Mouse (Mus musculus): ENCODE data around the gene Rnf183.

Gene Rnf183

DNA sequence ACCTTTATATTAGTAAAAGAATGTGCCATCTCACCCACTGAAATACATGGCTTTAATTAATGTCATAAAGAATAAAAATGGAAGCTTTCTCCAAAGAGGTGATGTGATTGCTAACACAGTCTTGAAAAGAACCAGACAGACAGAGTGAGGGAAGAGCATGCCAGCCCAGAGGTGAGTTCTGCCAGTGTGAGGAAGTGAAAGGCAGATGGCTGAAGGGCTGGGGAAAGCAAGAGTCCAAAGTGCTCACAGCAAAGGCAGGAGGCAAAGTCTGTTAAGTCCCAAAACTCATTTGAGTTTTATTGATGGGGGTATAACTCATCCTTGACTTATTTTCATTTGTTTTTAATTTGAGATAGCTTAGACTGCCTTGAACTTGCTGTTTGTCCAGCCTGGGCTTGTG lies 4.4 kb downstream of the Rnf183 start:
- DNase-seq (ENCODE audit: low read depth, low spot score): no peak

GRCm38 (mm10) chr4:62429616-62430015 lies 5.4 kb downstream of the Rnf183 start:
- DNase-seq (ENCODE audit: low read depth, low spot score): no peak

DNA sequence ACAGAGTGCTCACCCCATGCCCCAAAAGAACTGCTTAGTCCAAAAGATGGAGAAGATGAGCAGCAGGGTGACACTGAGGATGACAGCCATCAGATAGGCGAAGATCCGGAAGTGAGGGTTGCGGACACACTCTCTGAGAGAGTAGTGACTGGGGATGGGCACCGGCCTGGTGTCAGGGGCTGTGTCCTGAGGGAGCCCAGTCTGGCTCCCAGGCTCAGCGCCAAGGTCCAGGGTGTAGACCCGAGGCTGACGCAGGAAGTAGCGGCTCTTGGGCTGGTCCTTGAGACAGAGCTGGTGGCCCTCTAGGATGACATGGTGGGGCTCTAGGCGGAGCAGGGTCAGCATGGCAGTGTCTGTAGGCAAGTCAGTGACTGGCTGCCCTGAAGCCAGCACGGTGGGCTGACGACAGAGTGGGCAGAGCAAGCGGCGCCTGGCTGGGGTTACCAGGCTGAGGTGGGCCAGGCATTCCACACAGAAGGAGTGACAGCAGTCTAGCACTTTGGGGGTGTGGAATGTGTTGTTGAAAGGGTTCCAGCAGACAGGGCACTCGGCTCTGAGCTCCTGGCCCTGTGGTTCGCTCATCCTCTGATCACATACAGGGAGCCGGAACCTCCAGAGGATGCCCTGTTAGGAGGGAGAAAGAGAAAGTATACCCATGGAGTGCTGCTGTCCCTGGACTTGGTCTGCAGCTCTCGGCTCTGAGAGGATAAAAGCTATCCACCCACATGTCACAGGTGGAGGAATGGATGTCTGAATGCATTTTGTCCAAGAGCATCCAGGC lies 6.9 kb downstream of the Rnf183 start:
- DNase-seq (ENCODE audit: low read depth, low spot score): no peak

DNA sequence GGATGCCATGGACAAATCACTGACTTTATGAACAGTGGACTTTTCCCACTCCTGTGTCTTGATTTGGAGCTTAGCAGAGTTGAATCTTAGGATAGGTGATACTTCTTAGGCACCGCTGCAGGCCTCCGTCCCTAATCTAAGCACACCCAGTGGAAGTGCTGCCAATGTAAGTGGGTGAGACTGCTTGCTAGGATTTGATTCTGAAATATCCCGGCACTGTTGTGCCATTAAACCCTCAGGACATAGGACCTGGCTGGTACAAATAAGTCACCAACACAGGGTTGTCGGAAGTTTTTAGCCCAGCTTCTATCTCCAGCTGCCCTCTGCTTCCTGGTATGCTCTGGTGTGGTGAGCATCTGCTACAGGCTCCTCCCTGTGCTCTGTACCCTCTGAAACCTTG lies 9.2 kb downstream of the Rnf183 start:
- no peak for DNase-seq (ENCODE audit: low read depth, low spot score)

GRCm38 (mm10) chr4:62419091-62419490 lies 16.0 kb downstream of the Rnf183 start:
- no peak for DNase-seq (ENCODE audit: low read depth, low spot score)

GRCm38 (mm10) chr4:62418448-62418847 lies 16.6 kb downstream of the Rnf183 start:
- DNase-seq (ENCODE audit: low read depth, low spot score): no peak

DNA sequence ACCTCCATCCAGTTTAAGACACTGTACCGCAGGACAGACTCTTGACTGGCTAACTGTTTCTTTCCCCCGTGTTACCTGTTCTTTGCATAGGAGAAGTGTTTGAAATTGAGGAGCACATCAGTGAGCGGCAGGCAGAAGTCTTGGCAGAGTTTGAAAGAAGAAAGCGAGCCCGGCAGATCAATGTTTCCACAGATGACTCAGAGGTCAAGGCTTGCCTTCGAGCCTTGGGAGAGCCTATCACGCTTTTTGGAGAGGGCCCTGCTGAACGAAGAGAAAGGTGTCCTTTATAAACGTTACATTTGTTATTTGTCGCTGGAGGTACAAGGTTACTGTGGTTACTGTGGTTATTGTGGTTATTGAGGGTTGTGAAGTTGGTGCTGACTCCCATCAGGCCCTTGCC lies 23.4 kb downstream of the Rnf183 start:
- no peak for DNase-seq (ENCODE audit: low read depth, low spot score)

- DNase-seq (ENCODE audit: low read depth, low spot score): no peak
These were observed 24.7 kb downstream of the Rnf183 start for GRCm38 (mm10) chr4:62410325-62410724.

GRCm38 (mm10) chr4:62409615-62410014 lies 25.4 kb downstream of the Rnf183 start:
- DNase-seq (ENCODE audit: low read depth, low spot score): no peak

DNA sequence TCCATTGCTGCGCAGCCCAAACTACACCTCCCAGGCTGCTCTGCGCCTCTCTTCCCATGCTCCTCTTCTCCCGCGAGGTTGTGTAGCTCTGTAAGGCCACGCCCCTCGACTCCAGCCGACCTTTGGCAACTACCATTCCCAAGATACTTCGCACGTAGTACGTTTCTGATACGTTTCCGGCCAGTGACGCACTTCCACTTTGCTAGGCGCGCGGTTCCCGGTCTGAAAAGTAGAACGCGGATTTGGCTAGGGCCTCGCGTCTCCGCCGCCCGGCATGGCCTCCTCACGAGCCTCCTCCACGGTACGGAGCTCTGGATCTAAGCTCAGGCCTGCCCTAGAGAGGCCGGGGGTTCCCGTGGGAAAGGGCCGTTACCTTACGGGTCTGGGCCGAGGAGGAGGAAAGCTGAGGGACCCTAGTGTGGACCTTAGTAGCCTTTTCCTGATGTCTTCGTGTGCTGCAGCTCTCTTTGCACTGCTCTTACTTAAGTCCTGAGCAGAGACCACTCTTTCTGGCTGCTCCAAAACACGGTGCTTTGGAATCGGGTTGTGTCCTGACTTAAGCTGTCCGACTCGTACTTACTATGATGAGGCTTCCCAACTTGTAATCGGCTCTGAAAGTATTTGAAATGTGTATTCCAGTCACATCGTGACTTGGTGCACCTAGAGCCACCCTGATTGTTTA lies 26.3 kb downstream of the Rnf183 start, which contains the start of the genes Cdc26 and Prpf4:
TSS of gene Cdc26 (minus strand) at position 42 of the 682 bp plus-strand sequence.
TSS of gene Prpf4 (plus strand) at position 197 of the 682 bp plus-strand sequence.
- peak; percentile 97 for DNase-seq (ENCODE audit: low read depth, low spot score)

- peak; percentile 23 for DNase-seq (ENCODE audit: low read depth, low spot score)
These were observed 27.1 kb downstream of the Rnf183 start for GRCm38 (mm10) chr4:62407730-62408582.

DNA sequence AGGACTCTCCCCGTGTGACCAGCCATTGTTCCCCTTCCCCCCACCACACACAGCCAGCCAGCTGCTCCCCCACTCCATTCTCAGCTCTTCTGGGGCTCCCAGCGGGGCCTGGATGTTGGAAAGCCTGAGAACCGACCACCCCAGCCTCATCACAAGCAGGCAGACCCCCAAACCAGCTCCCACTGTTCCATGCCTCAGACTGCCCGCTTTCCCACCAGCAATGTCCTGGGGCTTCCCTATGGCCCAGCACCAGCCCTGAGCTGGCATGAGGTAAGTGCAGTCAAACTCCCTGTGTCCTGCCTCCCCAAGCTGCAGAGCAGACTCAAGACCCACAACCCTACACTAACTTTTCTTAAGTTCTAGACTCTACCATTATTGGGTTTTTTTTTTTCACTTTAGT lies 28.9 kb downstream of the Rnf183 start:
- DNase-seq (ENCODE audit: low read depth, low spot score): no peak

GRCm38 (mm10) chr4:62398956-62399355 lies 36.1 kb downstream of the Rnf183 start:
- DNase-seq (ENCODE audit: low read depth, low spot score): peak; percentile 17

- no peak for DNase-seq (ENCODE audit: low read depth, low spot score)
These were observed 37.3 kb downstream of the Rnf183 start for GRCm38 (mm10) chr4:62397616-62398365.

DNA sequence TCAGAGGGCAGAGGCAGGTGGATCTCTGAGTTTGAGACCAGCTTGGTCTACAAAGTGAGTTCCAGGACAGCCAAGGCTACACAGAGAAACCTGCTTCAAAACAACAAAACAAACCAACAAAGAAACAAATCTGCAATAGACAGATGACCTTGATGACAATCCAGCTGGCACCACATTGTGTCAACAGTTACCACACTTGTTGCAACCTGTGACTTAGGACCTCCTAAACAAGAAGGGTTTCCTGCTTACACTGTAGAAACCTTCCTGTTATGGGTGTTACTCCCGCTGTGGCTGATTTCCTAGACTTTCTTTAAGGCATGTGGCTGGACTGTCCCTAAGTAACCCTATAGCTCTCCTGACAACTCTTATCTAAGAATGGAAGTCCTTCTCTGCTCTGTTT lies 39.2 kb downstream of the Rnf183 start:
- no peak for DNase-seq (ENCODE audit: low read depth, low spot score)

GRCm38 (mm10) chr4:62393459-62393858 lies 41.6 kb downstream of the Rnf183 start:
- DNase-seq (ENCODE audit: low read depth, low spot score): no peak

DNA sequence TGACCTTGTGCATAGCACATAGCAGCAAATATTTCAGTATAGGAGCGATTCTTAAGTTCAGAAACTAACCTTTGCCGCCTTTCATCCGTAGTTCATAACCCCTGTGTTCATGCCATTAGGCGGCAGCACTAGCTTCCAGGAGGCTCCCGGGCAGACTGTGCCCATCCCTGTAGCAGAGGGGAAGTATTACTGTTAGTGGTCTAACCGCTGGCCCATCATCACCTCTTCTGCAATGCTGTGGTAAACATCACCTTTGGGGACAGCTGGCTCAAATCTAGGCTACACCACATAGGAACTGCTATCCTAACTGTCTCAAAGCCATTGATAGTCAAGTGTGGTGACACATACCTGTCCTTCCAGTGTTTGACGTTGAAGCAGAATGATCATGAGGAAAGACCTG lies 43.2 kb downstream of the Rnf183 start:
- no peak for DNase-seq (ENCODE audit: low read depth, low spot score)

- DNase-seq (ENCODE audit: low read depth, low spot score): no peak
These were observed 45.2 kb downstream of the Rnf183 start for GRCm38 (mm10) chr4:62389592-62390512.

DNA sequence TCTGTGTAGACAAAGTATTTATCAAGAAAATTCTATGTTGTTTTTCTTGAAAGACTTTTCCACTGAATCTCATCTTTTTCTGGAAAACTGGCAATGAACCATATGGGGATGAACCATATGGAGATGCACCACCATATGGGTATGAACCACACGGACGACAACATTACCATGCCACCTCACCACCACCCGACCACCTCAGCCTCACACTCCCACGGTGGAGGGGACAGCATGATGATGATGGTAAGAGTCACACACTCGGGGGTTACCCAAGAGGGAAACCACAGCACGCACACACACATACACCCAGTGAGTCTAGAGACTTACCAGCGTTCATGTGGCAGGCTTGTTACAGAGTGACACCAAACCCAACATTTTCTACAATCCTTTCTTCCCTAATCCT lies 49.6 kb downstream of the Rnf183 start:
- DNase-seq (ENCODE audit: low read depth, low spot score): no peak

- no peak for DNase-seq (ENCODE audit: low read depth, low spot score)
These were observed 50.9 kb downstream of the Rnf183 start for GRCm38 (mm10) chr4:62384159-62384558.

Measured in skeletal muscle tissue, adult 2 months (tissue).